Mouse (Mus musculus) left cerebral cortex, adult 2 months (tissue): ENCODE data around the gene Coro2a. TPM values are rescaled to one million over a fixed set of nuclear protein-coding genes. Genes with fewer than 3 reads are reported as not detected.
"Not testable (repeated sequence)": the region's sequence is repeated elsewhere in the genome, so short reads cannot be mapped to it uniquely, and the experiment has no call there.

Experiments used
- DNase-seq, 2 experiments: peaks; one replicate each; pipeline ENCODE4 v3.0.0; 2021 to 2022; ENCODE audit warnings: low spot score in 2 of 2, mixed read lengths in 1 of 2; ENCODE audit errors: extremely low spot score in 1 of 2
- H3K27ac ChIP-seq: fragments of 200-600 bp; 2 replicates; pipeline ENCODE4 v1.8.1; 2022
- H3K4me3 ChIP-seq: fragments of 200-600 bp; 2 replicates; pipeline ENCODE4 v1.8.1; 2022
- CTCF ChIP-seq: fragments of 200-600 bp; IDR thresholded peaks from 2 replicates; pipeline ENCODE4 v1.8.1; 2022; ENCODE audit warnings: antibody characterized with exemption, mild to moderate bottlenecking, moderate library complexity
- intact Hi-C: fragments of 180-260 bp; cut with DNase I; formaldehyde crosslinking; loops from one replicate; pipeline ENCODE4 v1.15.1; 2025
- total RNA-seq, 2 experiments: library from RNA; stranded (reverse); gene quantifications; 2 replicates each; pipeline ENCODE4 v1.2.3; 2021

The Coro2a gene
- total RNA-seq, 2 experiments from 2014 or later, result 24.4 to 28.2 TPM

GRCm38 (mm10) chr4:46607601-46608000, 5.6 kb upstream of the Coro2a start:
- no peak for DNase-seq
- TF ChIP-seq CTCF, result no peak
- intact Hi-C loops, result no loop called here
- Histone ChIP-seq H3K27ac (no peak overlapping the region), H3K4me3 (no peak overlapping the region)

- intact Hi-C loops, result no loop called here
- TF ChIP-seq CTCF, result no peak
- H3K27ac ChIP-seq, result no peak overlapping the region
- no peak for DNase-seq
- H3K4me3 ChIP-seq, result no peak overlapping the region
Observed at GRCm38 (mm10) chr4:46605451-46605850, 3.4 kb upstream of the Coro2a start.

- no peak overlapping the region for H3K27ac ChIP-seq
- no peak overlapping the region for H3K4me3 ChIP-seq
- no peak for TF ChIP-seq CTCF
- DNase-seq, result no peak
- intact Hi-C loops, result no loop called here
Observed at GRCm38 (mm10) chr4:46602704-46603103, 702 bp upstream of the Coro2a start.

GRCm38 (mm10) chr4:46601258-46601843, 651 bp downstream of the Coro2a start:
- intact Hi-C loops, result loop anchor here (2.0 kb wide), 1 partner anchor 93 kb away; no protein-coding TSS in a partner anchor
- peak; percentile 37 to 40 for DNase-seq
- no peak for TF ChIP-seq CTCF
- peak overlapping the region; percentile 85 for H3K27ac ChIP-seq
- H3K4me3 ChIP-seq, result peak overlapping the region; percentile 71

GRCm38 (mm10) chr4:46600473-46601257, 1.3 kb downstream of the Coro2a start:
- no peak for TF ChIP-seq CTCF
- Histone ChIP-seq H3K4me3 (peak overlapping the region; percentile 71), H3K27ac (no peak overlapping the region; the same call in 1 of the 2 replicates)
- intact Hi-C loops, result loop anchor here (2.0 kb wide), 1 partner anchor 92 kb away; no protein-coding TSS in a partner anchor
- DNase-seq, result peak in 1 of 2 experiments; percentile 11

GRCm38 (mm10) chr4:46599609-46600008, 2.4 kb downstream of the Coro2a start:
- intact Hi-C loops, result loop anchor here (2.0 to 5.0 kb wide), 2 partner anchors 52 to 91 kb away; no protein-coding TSS in a partner anchor
- H3K4me3 ChIP-seq, H3K27ac ChIP-seq, DNase-seq: not testable (repeated sequence)

- intact Hi-C loops, result loop anchor here (5.0 kb wide), 1 partner anchor 52 kb away; no protein-coding TSS in a partner anchor
- DNase-seq, result peak in 1 of 2 experiments; percentile 8
- TF ChIP-seq CTCF, result no peak
Observed at GRCm38 (mm10) chr4:46598981-46599380, 3.0 kb downstream of the Coro2a start.

GRCm38 (mm10) chr4:46598111-46598510, 3.9 kb downstream of the Coro2a start:
- peak in 1 of 2 experiments; percentile 9 for DNase-seq
- TF ChIP-seq CTCF, result no peak
- Histone ChIP-seq H3K4me3 (no peak overlapping the region), H3K27ac (no peak overlapping the region)
- intact Hi-C loops, result loop anchor here (5.0 kb wide), 1 partner anchor 51 kb away; no protein-coding TSS in a partner anchor

More at GRCm38 (mm10) chr4:46598981-46599380, 3.0 kb downstream of the Coro2a start:
- Histone ChIP-seq H3K4me3 (no peak overlapping the region), H3K27ac (no peak overlapping the region)

GRCm38 (mm10) chr4:46597286-46597961, 4.6 kb downstream of the Coro2a start:
- no peak for TF ChIP-seq CTCF
- Histone ChIP-seq H3K27ac (no peak overlapping the region), H3K4me3 (no peak overlapping the region)
- intact Hi-C loops, result loop anchor here (5.0 kb wide), 1 partner anchor 50 kb away; no protein-coding TSS in a partner anchor
- no peak for DNase-seq

GRCm38 (mm10) chr4:46596398-46596797, 5.6 kb downstream of the Coro2a start:
- H3K27ac ChIP-seq, result no peak overlapping the region
- H3K4me3 ChIP-seq, result no peak overlapping the region
- DNase-seq, result peak in 1 of 2 experiments; percentile 9
- no peak for TF ChIP-seq CTCF
- intact Hi-C loops, result loop anchor here (5.0 kb wide), 1 partner anchor 49 kb away; no protein-coding TSS in a partner anchor

GRCm38 (mm10) chr4:46594131-46594530, 7.9 kb downstream of the Coro2a start:
- DNase-seq, result peak in 1 of 2 experiments; percentile 8
- intact Hi-C loops, result no loop called here
- no peak for TF ChIP-seq CTCF
- Histone ChIP-seq H3K27ac (no peak overlapping the region), H3K4me3 (no peak overlapping the region)
